Mouse (Mus musculus): Measurements from ENCODE around the gene Dennd6b.

Dennd6b gene

DNA sequence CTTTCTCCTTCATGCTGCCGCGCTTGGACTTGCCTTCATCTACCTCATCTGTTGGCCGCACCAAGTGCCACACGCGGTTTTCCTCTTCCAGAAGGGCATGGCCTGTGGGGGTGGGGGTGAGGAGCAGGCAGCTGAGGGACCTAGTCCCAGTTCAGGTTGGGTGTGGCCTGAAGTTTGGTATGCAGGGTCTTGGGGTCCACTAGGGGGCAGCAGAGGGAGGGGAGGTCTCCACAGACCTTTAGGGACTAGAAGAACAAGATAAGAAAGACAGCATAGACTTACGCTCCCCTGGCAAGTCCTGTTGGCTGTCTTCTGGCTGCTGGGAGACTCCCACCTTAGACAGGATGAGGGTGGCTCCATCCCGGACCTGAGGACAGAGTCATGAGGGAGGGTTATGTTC lies 38.3 kb downstream of the Dennd6b start:
- DNase-seq (ENCODE audit: low read depth) = peak; percentile 84

- DNase-seq (ENCODE audit: low read depth) = no peak
These were observed 44.0 kb downstream of the Dennd6b start for GRCm38 (mm10) chr15:89152312-89152711.

- DNase-seq (ENCODE audit: low read depth) = peak; percentile 66
These were observed 46.3 kb downstream of the Dennd6b start for GRCm38 (mm10) chr15:89150041-89150390.

DNA sequence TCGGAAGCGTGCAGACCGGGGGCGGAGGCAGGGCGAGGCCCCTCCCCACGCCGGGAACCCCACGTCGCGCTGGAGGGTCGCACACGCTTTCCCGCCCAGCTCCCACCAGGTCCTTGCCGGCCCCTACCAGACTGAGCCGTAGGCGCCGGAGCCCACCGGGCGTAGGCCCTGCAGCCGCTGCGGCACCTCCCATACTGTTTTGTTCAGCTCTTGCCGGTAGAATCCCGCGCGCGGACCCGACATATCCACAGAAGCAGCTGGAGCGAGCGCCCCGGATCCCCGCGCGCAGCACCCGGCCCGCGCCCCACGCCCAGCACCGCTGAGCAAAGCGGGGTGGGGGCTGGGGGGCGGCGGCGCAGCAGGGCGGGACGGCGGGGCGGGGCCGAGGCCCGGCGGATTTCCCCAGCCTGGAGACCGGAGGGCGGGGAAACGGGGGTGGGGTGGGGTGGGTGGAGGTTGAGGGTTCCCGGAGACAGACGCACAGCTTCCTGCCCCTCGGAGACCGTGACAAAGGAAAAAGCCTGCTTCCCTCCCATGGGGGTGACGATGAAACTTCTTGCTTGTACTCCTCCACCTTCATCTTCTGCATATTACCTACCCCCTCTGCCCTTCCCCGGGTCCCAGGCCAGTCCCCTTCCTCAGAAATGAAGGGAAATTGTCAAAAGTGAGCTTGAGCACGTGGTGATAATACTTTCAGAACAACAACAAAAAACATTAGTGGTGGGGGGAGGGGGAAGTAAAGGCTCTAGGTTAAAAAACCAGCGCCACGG lies 46.8 kb downstream of the Dennd6b start, which contains the start of gene Mapk11:
TSS of gene Mapk11 (minus strand) at position 358 of the 770 bp plus-strand sequence.
- peak; percentile 61 for DNase-seq (ENCODE audit: low read depth)

DNA sequence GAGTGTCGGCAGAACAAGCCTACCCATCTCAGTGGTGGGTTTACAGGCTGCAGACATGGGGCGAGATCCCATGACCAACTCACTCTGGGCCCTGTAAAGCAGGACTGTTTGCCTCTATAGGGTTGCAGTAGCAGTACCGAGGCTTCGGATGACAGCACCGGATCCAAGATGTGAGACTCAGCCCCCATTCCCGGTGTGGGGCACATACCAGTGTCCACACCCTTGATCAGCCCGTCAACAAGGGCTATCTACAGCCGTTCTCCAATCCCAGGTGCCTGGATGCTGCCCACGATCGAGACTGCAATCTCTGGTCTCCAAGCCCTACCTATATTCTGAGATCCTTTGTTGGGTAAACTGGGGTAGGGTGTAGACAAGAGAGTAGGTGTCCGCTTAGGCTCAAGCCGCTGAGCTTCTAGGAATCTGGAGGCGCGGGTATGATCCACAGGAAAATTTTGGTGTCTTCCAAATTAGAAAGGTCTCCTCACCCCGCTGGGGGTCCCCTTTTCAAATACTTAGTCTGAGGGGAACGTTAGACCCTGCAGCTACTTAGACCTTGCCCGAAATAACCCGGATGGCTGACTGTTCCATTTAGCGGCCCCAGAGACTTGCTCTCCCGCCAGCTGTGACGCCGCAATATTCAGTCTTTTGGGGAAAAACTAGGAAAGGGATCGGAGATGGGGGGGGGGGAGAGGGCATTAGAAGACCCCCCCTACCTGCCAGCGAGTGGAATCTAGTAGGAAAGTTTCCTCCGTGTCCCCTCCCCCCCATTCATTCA lies 47.6 kb downstream of the Dennd6b start:
- DNase-seq (ENCODE audit: low read depth) = no peak

DNA sequence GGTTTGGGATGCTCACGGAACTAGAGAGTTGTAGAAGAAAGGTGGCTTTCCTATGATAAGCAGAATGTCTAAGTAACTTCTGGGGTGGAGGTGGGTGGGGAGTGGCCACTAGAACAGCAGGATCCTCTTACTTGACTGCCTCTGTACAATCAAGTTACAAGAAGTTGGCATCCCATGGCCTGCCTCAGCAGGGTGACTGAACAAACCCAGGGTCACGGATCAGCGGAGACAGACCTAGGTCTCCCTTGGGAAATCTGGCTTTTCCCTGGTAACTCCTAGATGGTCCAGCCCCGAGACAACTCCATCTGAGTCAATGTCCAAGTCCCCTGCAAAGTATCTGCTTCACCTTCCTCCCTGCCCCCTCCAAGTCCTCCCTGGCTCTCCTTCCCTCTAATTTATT lies 48.4 kb downstream of the Dennd6b start:
- DNase-seq (ENCODE audit: low read depth) = no peak

DNA sequence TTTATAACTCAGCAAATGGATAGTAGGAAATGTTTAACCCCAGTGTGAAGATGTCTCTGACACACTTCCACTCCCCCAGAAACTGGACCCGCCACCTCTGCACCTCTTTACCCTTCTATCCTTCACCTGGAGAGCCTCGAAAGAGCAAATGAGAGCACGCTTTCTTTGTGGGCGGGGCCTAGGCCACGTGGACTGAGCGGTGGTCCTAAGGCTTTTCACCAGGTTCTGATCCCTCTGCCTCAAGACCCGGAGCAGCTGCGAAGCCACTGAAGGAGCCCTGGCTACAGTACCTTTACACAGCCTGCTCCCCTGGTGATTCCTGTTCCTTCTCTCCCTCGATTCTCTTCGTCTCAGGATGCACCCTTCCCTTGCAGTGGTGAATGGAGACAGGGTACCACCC lies 48.8 kb downstream of the Dennd6b start:
- no peak for DNase-seq (ENCODE audit: low read depth)

GRCm38 (mm10) chr15:89147024-89147423 lies 49.3 kb downstream of the Dennd6b start:
- DNase-seq (ENCODE audit: low read depth) = no peak

- no peak for DNase-seq (ENCODE audit: low read depth)
These were observed 49.8 kb downstream of the Dennd6b start for GRCm38 (mm10) chr15:89146537-89146936.

DNA sequence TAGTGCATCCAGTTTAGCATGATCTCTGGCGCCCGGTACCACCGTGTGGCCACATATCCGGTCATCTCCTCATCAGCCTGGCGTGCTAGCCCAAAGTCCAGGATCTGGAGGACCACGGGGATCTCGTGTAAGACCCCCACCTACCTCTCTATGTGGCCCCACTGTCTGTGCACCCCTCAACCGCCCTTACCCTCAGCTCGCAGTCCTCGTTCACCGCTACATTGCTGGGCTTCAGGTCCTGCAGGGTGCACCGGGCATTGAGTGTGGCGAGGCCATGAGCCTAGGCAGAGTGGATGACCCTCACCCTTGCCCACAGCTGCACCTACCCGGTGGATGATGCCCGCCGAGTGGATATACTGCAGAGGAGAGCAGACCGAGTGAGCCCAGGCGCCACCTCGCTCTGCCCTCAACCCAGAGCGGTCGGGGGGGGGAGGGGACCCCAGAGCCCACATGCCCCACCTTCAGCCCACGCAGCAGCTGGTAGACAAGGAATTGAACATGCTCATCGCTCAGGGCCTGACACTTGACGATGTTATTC lies 50.4 kb downstream of the Dennd6b start:
- no peak for DNase-seq (ENCODE audit: low read depth)

DNA sequence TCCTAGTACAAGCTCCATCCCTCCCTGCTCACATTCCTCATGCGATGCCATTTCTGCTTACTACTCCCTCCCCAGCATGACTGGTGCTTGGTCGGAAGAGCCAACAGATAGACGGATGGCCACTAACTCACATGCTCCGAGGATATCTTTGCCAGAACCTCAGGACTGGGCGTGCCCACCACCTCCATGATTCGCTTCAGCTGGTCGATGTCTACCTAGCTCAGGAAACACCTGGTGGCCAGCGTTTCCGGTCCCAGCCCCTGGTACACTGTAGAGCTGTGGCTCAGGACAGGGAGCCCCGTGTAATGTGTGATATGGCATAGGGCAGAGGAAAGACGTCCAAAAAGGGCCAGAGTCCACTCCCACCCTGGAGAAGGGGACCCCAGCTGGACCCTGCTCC lies 51.3 kb downstream of the Dennd6b start:
- no peak for DNase-seq (ENCODE audit: low read depth)

- no peak for DNase-seq (ENCODE audit: low read depth)
These were observed 53.2 kb downstream of the Dennd6b start for GRCm38 (mm10) chr15:89143134-89143533.

- DNase-seq (ENCODE audit: low read depth) = no peak
These were observed 54.4 kb downstream of the Dennd6b start for GRCm38 (mm10) chr15:89141905-89142304.

DNA sequence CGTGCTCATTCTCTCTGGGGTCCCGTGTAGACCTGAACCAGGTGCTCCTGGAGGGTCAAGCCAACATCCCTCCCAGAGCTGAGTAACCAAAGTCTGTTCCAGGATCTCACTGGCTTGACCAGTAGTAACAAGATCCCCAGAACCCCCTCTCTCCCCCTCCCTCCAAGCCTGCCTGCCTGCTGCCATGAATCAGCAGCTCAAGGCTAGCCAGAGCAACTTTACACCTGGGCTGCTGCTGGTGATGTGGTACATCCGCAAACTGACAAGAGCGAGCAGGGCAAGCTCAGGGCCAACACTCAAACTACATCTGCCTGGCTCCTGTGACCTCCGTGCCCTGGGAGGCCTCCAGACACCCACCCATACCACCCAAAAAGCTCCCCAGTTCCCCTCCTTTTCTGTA lies 54.9 kb downstream of the Dennd6b start:
- no peak for DNase-seq (ENCODE audit: low read depth)

DNA sequence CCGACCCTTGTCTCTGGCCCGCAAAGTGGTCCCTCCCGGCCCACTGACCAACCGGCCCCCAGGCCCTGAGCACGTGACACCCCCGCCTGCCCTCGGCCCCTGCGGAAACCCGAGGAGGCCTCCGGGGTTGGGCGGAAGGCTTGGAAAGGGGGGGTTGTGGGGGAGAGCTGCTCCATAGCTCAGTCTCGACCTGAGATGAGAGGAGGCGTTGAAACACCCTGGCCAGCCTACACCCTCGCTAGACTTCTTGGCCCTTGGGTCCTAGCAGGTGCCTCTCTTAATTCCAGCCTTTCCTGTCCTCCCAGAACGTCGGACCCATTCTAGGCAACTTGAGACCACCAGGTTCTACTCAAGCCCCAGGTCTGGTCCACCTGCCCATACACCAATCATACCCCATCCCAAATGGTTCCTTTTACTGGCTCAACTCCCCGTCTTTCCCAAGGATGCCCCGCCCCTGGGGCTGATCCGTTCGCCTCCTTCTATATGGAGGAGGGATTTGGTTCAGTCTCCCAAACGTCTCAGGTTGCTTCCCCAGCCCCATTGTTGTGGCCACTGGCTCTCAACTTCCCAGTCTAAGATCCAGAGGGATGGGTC lies 55.5 kb downstream of the Dennd6b start, which contains the start of gene Mapk12:
TSS of gene Mapk12 (minus strand) at position 45 of the 594 bp plus-strand sequence.
- DNase-seq (ENCODE audit: low read depth) = peak; percentile 21

- no peak for DNase-seq (ENCODE audit: low read depth)
These were observed 56.1 kb downstream of the Dennd6b start for GRCm38 (mm10) chr15:89140048-89140658.

GRCm38 (mm10) chr15:89138531-89138930 lies 57.8 kb downstream of the Dennd6b start:
- no peak for DNase-seq (ENCODE audit: low read depth)

DNA sequence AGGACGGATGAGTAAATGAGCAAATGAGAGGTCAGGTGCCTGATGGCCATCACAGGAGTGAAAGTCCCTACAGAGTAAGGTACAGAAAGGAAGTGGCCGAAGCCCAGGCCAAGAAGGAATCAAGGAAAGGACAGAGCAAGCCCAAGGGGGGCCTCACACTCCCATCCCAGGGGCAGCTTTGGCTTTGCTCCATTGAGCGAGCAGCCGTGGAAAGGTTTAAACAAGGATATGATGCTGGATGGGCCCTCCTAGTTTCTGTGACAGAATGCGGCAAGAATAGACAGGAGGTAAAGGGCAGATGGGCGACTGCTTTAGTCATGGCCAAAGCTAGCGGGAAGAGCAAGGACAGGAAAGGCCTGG lies 58.3 kb downstream of the Dennd6b start:
- DNase-seq (ENCODE audit: low read depth) = no peak

DNA sequence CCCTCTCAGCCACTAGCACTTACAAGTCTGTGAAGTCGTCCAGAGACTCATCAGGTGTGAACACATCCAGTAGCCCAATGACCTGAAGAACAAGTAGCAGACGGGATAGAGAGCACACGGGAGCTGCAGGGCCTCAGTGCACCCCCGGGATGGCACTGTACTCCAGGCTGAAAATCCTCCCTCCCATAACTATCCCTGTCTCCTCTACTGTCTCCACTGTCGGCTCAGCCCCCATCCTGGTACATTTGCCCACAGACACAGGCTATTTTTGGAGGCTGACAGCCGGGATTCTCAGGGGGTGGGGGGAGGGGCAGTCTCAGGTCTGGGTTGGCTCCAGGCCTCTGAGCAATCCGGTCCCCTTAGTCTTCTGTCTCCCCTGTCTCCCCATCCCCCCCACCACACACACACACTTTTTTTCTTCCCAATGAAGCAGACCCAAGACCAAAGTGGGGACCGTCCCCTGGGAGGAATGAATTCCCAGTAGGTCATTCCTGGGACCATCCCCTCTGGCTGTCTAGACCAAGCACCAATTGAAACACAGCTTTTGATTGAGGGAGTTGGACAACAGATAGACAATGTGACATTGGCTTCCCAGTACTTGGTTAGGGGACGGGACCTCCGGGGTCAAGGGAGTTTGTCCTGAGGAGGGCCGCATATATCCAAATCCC lies 58.8 kb downstream of the Dennd6b start:
- DNase-seq (ENCODE audit: low read depth) = no peak

- no peak for DNase-seq (ENCODE audit: low read depth)
These were observed 59.7 kb downstream of the Dennd6b start for GRCm38 (mm10) chr15:89136461-89137155.

All from NIH3T3 (cell line).